Mouse (Mus musculus) embryonic facial prominence, embryonic 12.5 days (tissue): ENCODE data around the gene Chrd. TPM values are rescaled to one million over a fixed set of nuclear protein-coding genes. Genes with fewer than 3 reads are reported as not detected.

ENCODE experiments used
- ATAC-seq: fragments of 200-750 bp; cut with Nextera tagmentation; 2 replicates; pipeline ENCODE4 v1.8.0; 2017; ENCODE audit not compliant: insufficient number of reproducible peaks, insufficient read depth, low FRiP score, low TSS enrichment
- H3K27ac ChIP-seq: fragments of 300-500 bp; sonication (generic); 2 replicates; pipeline ENCODE4 v1.5.1; 2016; ENCODE audit warnings: mild to moderate bottlenecking
- H3K27me3 ChIP-seq: fragments of 300-500 bp; sonication (generic); 2 replicates; pipeline ENCODE4 v1.6.1; 2016; ENCODE audit warnings: mild to moderate bottlenecking, moderate library complexity
- H3K36me3 ChIP-seq: fragments of 300-500 bp; sonication (generic); 2 replicates; pipeline ENCODE4 v1.6.1; 2016; ENCODE audit warnings: mild to moderate bottlenecking
- H3K4me1 ChIP-seq: fragments of 300-500 bp; sonication (generic); 2 replicates; pipeline ENCODE4 v1.6.1; 2016
- H3K4me2 ChIP-seq: fragments of 300-500 bp; sonication (generic); replicated peaks from 2 replicates; pipeline ENCODE4 v1.6.1; 2016; ENCODE audit warnings: mild to moderate bottlenecking, moderate library complexity
- H3K4me3 ChIP-seq: fragments of 300-500 bp; sonication (generic); 2 replicates; pipeline ENCODE4 v1.5.1; 2016; ENCODE audit warnings: mild to moderate bottlenecking
- H3K9ac ChIP-seq: fragments of 300-500 bp; sonication (generic); 2 replicates; pipeline ENCODE4 v1.6.1; 2016; ENCODE audit warnings: mild to moderate bottlenecking, moderate library complexity
- H3K9me3 ChIP-seq: fragments of 300-500 bp; sonication (generic); 2 replicates; pipeline ENCODE4 v1.6.1; 2016; ENCODE audit warnings: mild to moderate bottlenecking, moderate library complexity
- WGBS: fragments of 180-500 bp; shearing (Covaris S2); methylation state at CpG from one replicate; pipeline ENCODE4 v1.1.7; 2016; 5-methylcytosine and 5-hydroxymethylcytosine counted together
- polyA plus RNA-seq: library from polyadenylated mRNA; unstranded; fragments of >200 nt; fragmentation: Nextera tagmentation; extraction: Ambion mirVana; gene quantifications from 2 replicates; pipeline ENCODE4 v1.2.1, GENCODE M21; 2016

Gene Chrd
- polyA plus RNA-seq, 1 experiment from 2014 or later, result 4.7 TPM

- H3K4me2 ChIP-seq, result no peak overlapping the region
- peaks cover 14% of the 10 kb centered on the region for H3K27me3 ChIP-seq
- ATAC-seq, result 0 out of 2 replicates have a peak, but pooled peaks have one; percentile 25
- H3K4me1 ChIP-seq, result no peaks in the 10 kb centered on the region
- WGBS, result 93% methylated on average over 9 of the region's 9 CpGs
- no peak overlapping the region for H3K9ac ChIP-seq
- no peaks in the 10 kb centered on the region for H3K9me3 ChIP-seq
- 0 out of 2 replicates have a peak, but pooled peaks cover 4% of the 10 kb centered on the region for H3K36me3 ChIP-seq
- H3K4me3 ChIP-seq, result no peak overlapping the region
- H3K27ac ChIP-seq, result no peak overlapping the region
These were observed 6.9 kb downstream of the Chrd start for GRCm38 (mm10) chr16:20739845-20740244.

- Histone ChIP-seq H3K9ac (no peak overlapping the region), H3K4me2 (no peak overlapping the region), H3K4me3 (no peak overlapping the region), H3K27me3 (no peaks in the 10 kb centered on the region), H3K9me3 (no peaks in the 10 kb centered on the region), H3K4me1 (no peaks in the 10 kb centered on the region), H3K36me3 (0 out of 2 replicates have a peak, but pooled peaks cover 4% of the 10 kb centered on the region), H3K27ac (no peak overlapping the region)
- ATAC-seq, result no peak
- 85% methylated on average over 6 of the region's 6 CpGs for WGBS
These were observed 13.7 kb downstream of the Chrd start for GRCm38 (mm10) chr16:20746641-20747040.

GRCm38 (mm10) chr16:20750518-20750917 is 17.6 kb downstream of the Chrd start:
- no peak overlapping the region for H3K9ac ChIP-seq
- H3K4me2 ChIP-seq, result no peak overlapping the region
- H3K4me1 ChIP-seq, result no peaks in the 10 kb centered on the region
- no peak overlapping the region for H3K27ac ChIP-seq
- H3K9me3 ChIP-seq, result no peaks in the 10 kb centered on the region
- no peaks in the 10 kb centered on the region for H3K36me3 ChIP-seq
- H3K4me3 ChIP-seq, result no peak overlapping the region
- 35% methylated on average over 8 of the region's 8 CpGs for WGBS
- no peaks in the 10 kb centered on the region for H3K27me3 ChIP-seq
- ATAC-seq, result no peak

- Histone ChIP-seq H3K36me3 (no peaks in the 10 kb centered on the region), H3K27ac (no peak overlapping the region), H3K9me3 (no peaks in the 10 kb centered on the region), H3K9ac (no peak overlapping the region), H3K27me3 (no peaks in the 10 kb centered on the region), H3K4me2 (no peak overlapping the region), H3K4me3 (no peak overlapping the region), H3K4me1 (no peaks in the 10 kb centered on the region)
- 93% methylated on average over 5 of the region's 5 CpGs for WGBS
- no peak for ATAC-seq
These were observed 23.1 kb downstream of the Chrd start for GRCm38 (mm10) chr16:20756052-20756451.

GRCm38 (mm10) chr16:20757385-20757784 is 24.5 kb downstream of the Chrd start:
- Histone ChIP-seq H3K27ac (no peak overlapping the region), H3K4me3 (no peak overlapping the region), H3K27me3 (no peaks in the 10 kb centered on the region), H3K9ac (no peak overlapping the region), H3K4me2 (no peak overlapping the region), H3K4me1 (no peaks in the 10 kb centered on the region), H3K9me3 (no peaks in the 10 kb centered on the region), H3K36me3 (no peaks in the 10 kb centered on the region)
- ATAC-seq, result no peak
- 83% methylated on average over 1 of the region's 1 CpGs for WGBS

- Histone ChIP-seq H3K27me3 (no peaks in the 10 kb centered on the region), H3K9ac (no peak overlapping the region), H3K36me3 (no peaks in the 10 kb centered on the region), H3K4me2 (no peak overlapping the region), H3K9me3 (no peaks in the 10 kb centered on the region), H3K4me1 (no peaks in the 10 kb centered on the region), H3K4me3 (no peak overlapping the region), H3K27ac (no peak overlapping the region)
- WGBS, result 10% methylated on average over 3 of the region's 3 CpGs
- ATAC-seq, result no peak
These were observed 28.8 kb downstream of the Chrd start for GRCm38 (mm10) chr16:20761681-20762080.

GRCm38 (mm10) chr16:20765244-20765643 is 32.3 kb downstream of the Chrd start:
- no peaks in the 10 kb centered on the region for H3K9me3 ChIP-seq
- no peaks in the 10 kb centered on the region for H3K27me3 ChIP-seq
- H3K4me3 ChIP-seq, result no peak overlapping the region
- no peak for ATAC-seq
- no peak overlapping the region for H3K27ac ChIP-seq
- H3K4me1 ChIP-seq, result no peaks in the 10 kb centered on the region
- no peak overlapping the region for H3K4me2 ChIP-seq
- H3K36me3 ChIP-seq, result no peaks in the 10 kb centered on the region
- WGBS, result 44% methylated on average over 9 of the region's 9 CpGs
- no peak overlapping the region for H3K9ac ChIP-seq

- H3K4me3 ChIP-seq, result no peak overlapping the region
- 67% methylated on average over 5 of the region's 5 CpGs for WGBS
- H3K36me3 ChIP-seq, result no peaks in the 10 kb centered on the region
- H3K9ac ChIP-seq, result no peak overlapping the region
- no peaks in the 10 kb centered on the region for H3K27me3 ChIP-seq
- H3K9me3 ChIP-seq, result no peaks in the 10 kb centered on the region
- H3K4me1 ChIP-seq, result no peaks in the 10 kb centered on the region
- no peak overlapping the region for H3K27ac ChIP-seq
- H3K4me2 ChIP-seq, result no peak overlapping the region
- ATAC-seq, result no peak
These were observed 42.1 kb downstream of the Chrd start for GRCm38 (mm10) chr16:20775021-20775420.

- no peak for ATAC-seq
- Histone ChIP-seq H3K9me3 (no peaks in the 10 kb centered on the region), H3K27me3 (no peaks in the 10 kb centered on the region), H3K9ac (no peak overlapping the region), H3K4me2 (no peak overlapping the region), H3K4me3 (no peak overlapping the region), H3K27ac (no peak overlapping the region), H3K36me3 (no peaks in the 10 kb centered on the region), H3K4me1 (no peaks in the 10 kb centered on the region)
- WGBS, result 88% methylated on average over 3 of the region's 3 CpGs
These were observed 46.9 kb downstream of the Chrd start for GRCm38 (mm10) chr16:20779846-20780245.

- Histone ChIP-seq H3K36me3 (no peaks in the 10 kb centered on the region), H3K4me2 (no peak overlapping the region), H3K4me3 (no peak overlapping the region), H3K9ac (no peak overlapping the region), H3K4me1 (no peaks in the 10 kb centered on the region), H3K27ac (no peak overlapping the region), H3K9me3 (no peaks in the 10 kb centered on the region), H3K27me3 (no peaks in the 10 kb centered on the region)
- 67% methylated on average over 4 of the region's 4 CpGs for WGBS
- no peak for ATAC-seq
These were observed 48.2 kb downstream of the Chrd start for GRCm38 (mm10) chr16:20781101-20781630.

- H3K27ac ChIP-seq, result no peak overlapping the region
- no peaks in the 10 kb centered on the region for H3K4me1 ChIP-seq
- no peaks in the 10 kb centered on the region for H3K36me3 ChIP-seq
- no peak overlapping the region for H3K4me2 ChIP-seq
- no peak for ATAC-seq
- 93% methylated on average over 2 of the region's 2 CpGs for WGBS
- H3K9me3 ChIP-seq, result no peaks in the 10 kb centered on the region
- no peak overlapping the region for H3K4me3 ChIP-seq
- no peak overlapping the region for H3K9ac ChIP-seq
- no peaks in the 10 kb centered on the region for H3K27me3 ChIP-seq
These were observed 51.0 kb downstream of the Chrd start for GRCm38 (mm10) chr16:20783891-20784290.

GRCm38 (mm10) chr16:20784754-20785153 is 51.8 kb downstream of the Chrd start:
- no peaks in the 10 kb centered on the region for H3K4me1 ChIP-seq
- no peak overlapping the region for H3K4me3 ChIP-seq
- no peak overlapping the region for H3K4me2 ChIP-seq
- no peaks in the 10 kb centered on the region for H3K27me3 ChIP-seq
- no peak for ATAC-seq
- no peak overlapping the region for H3K27ac ChIP-seq
- H3K9me3 ChIP-seq, result no peaks in the 10 kb centered on the region
- H3K36me3 ChIP-seq, result no peaks in the 10 kb centered on the region
- no peak overlapping the region for H3K9ac ChIP-seq

- Histone ChIP-seq H3K9ac (no peak overlapping the region), H3K4me3 (no peak overlapping the region), H3K4me1 (no peaks in the 10 kb centered on the region), H3K27ac (no peak overlapping the region), H3K27me3 (no peaks in the 10 kb centered on the region), H3K4me2 (no peak overlapping the region), H3K9me3 (no peaks in the 10 kb centered on the region), H3K36me3 (no peaks in the 10 kb centered on the region)
- no peak for ATAC-seq
- 87% methylated on average over 6 of the region's 6 CpGs for WGBS
These were observed 53.6 kb downstream of the Chrd start for GRCm38 (mm10) chr16:20786556-20786955.
